Mouse (Mus musculus) liver, embryonic 14 days (tissue): ENCODE measurements around the gene Cfap58. TPM values are rescaled to one million over a fixed set of nuclear protein-coding genes. Genes with fewer than 3 reads are reported as not detected.

Source experiments
- polyA plus RNA-seq: library from polyadenylated mRNA; depleted of rRNA; stranded (reverse); fragments of >200 nt; gene quantifications from 2 replicates; pipeline ENCODE4 v1.2.3, GENCODE M21; 2012; rRNA removed

The Cfap58 gene
- not detected in 2 replicates for polyA plus RNA-seq

GRCm38 (mm10) chr19:47937443-47938406 lies at the start of gene Cfap58:
Gene Cfap58, plus strand, starts transcription at chr19:47937675.

DNA sequence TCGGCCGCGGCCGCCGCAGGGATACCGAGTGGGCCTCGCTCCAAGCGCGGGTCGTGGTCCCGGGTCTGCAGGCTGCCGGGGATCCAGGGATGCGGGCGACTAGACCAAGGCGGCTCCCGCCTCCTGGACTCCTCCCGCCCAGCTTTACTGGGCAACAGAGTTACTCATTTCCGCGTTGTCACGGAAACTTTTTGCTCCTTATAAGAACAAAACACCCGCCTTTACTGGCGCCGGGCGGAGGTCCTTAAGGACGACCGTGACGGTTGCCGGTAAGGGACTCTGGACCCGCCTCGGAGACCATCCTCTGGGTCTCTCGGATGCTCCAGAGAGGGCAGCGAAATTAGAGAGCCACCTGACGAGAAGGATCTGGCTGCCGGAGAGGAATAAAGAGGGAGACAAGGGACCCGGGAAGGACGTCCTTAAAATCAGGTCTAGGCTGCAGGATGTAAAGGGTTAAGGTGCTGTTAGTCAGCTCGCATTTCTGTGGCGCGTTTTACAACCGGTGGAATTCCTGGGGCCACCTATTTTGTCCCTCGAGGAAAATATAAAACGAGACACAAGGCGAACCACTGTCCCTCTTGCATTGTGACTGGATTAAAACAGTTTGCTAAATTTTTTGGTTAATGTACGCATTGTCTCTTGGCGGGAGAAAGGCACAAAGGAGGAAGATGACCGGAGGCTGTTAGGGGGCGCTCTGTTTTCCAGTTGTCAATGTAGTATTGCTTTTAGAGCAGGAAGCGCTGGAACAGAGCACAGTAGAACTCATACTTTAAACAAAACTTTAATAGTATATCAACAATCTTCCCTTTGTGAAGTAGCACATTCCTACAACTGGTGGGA lies 18.1 kb upstream of the Cfap58 start, which contains the start of the genes Cfap43 and Itprip:
Cfap43 (minus strand) TSS at position 162 of the 840 bp plus-strand sequence.
Itprip (minus strand) TSS at position 174 of the 840 bp plus-strand sequence.

Other genes starting within 250 kb of the Cfap58 start
- gene Col17a1, start 245.6 kb upstream of the Cfap58 start, polyA plus RNA-seq, result 0.08 and 0.15 TPM in 2 replicates
- gene Sfr1, start 206.0 kb upstream of the Cfap58 start, polyA plus RNA-seq, result 36.9 and 39.7 TPM in 2 replicates
- 58.3 and 72.4 TPM in 2 replicates for gene Gsto1, start 82.7 kb upstream of the Cfap58 start, polyA plus RNA-seq
- gene Gsto2, start 72.1 kb upstream of the Cfap58 start, polyA plus RNA-seq, result 0.12 and 0.17 TPM in 2 replicates
- 0.02 TPM in 1 of 2 replicates, not detected in the other for gene Cfap43, start 18.4 kb upstream of the Cfap58 start, polyA plus RNA-seq
- gene Itprip, start 18.4 kb upstream of the Cfap58 start, polyA plus RNA-seq, result 1.9 and 2.2 TPM in 2 replicates